Mouse (Mus musculus) naive thymus-derived CD4-positive, alpha-beta T cell, adult 5 months (primary cell): ENCODE measurements around the gene Tmem267. TPM values are rescaled to one million over a fixed set of nuclear protein-coding genes. Genes with fewer than 3 reads are reported as not detected.

Source experiments
- polyA plus RNA-seq: library from polyadenylated mRNA; unstranded; fragments of 100-300 nt; shearing (Covaris generic); gene quantifications from one replicate; pipeline ENCODE4 v1.2.1, GENCODE M21; 2017

Tmem267 gene
- 2.9 TPM for polyA plus RNA-seq

GRCm38 (mm10) chr13:119487880-119488580, at the start of gene Tmem267, which contains the start of gene 3110070M22Rik:
TSS of gene Tmem267 (plus strand) at chr13:119488039.
TSS of gene 3110070M22Rik (minus strand) at chr13:119488383.

GRCm38 (mm10) chr13:119462596-119463560, 25.0 kb upstream of the Tmem267 start, which contains the start of gene 4833420G17Rik:
TSS of gene 4833420G17Rik (plus strand) at chr13:119462768.

GRCm38 (mm10) chr13:119623634-119624033, 135.8 kb downstream of the Tmem267 start, which contains the start of gene Ccl28:
TSS of gene Ccl28 (plus strand) at chr13:119623819.

Other genes with a start within 250 kb of the Tmem267 start
- 13.6 TPM for gene Paip1, start 59.4 kb upstream of the Tmem267 start, polyA plus RNA-seq
- 117 TPM for gene 4833420G17Rik, start 25.3 kb upstream of the Tmem267 start, polyA plus RNA-seq
- 0.83 TPM for gene 3110070M22Rik, start 344 bp downstream of the Tmem267 start, polyA plus RNA-seq
- gene Ccl28, start 135.8 kb downstream of the Tmem267 start, polyA plus RNA-seq, result 0.09 TPM
- 41.1 TPM for gene Hmgcs1, start 202.3 kb downstream of the Tmem267 start, polyA plus RNA-seq